Mouse (Mus musculus) liver, embryonic 13.5 days (tissue): ENCODE results near the gene Gm44973. TPM values are rescaled to one million over a fixed set of nuclear protein-coding genes. Genes with fewer than 3 reads are reported as not detected.

Experiments
- ATAC-seq: fragments of 200-750 bp; cut with Nextera tagmentation; 2 replicates; pipeline ENCODE4 v1.8.0; 2017; ENCODE audit warnings: low read depth, mild to moderate bottlenecking, moderate number of reproducible peaks, moderate library complexity
- DNase-seq: peaks from one replicate; pipeline ENCODE4 v3.0.0; 2022
- H3K27ac ChIP-seq: fragments of 300-500 bp; sonication (generic); 2 replicates; pipeline ENCODE4 v1.5.1; 2015; ENCODE audit warnings: moderate library complexity, mild to moderate bottlenecking, inconsistent platforms
- H3K27me3 ChIP-seq: fragments of 300-500 bp; sonication (generic); 2 replicates; pipeline ENCODE4 v1.6.1; 2015; ENCODE audit warnings: mild to moderate bottlenecking, inconsistent platforms
- H3K36me3 ChIP-seq: fragments of 300-500 bp; sonication (generic); 2 replicates; pipeline ENCODE4 v1.6.1; 2015; ENCODE audit warnings: mild to moderate bottlenecking, inconsistent platforms
- H3K4me1 ChIP-seq: fragments of 300-500 bp; sonication (generic); replicated peaks from 2 replicates; pipeline ENCODE4 v1.6.1; 2015; ENCODE audit warnings: inconsistent platforms
- H3K4me2 ChIP-seq: fragments of 300-500 bp; sonication (generic); 2 replicates; pipeline ENCODE4 v1.6.1; 2015; ENCODE audit warnings: inconsistent platforms, mild to moderate bottlenecking, moderate library complexity
- H3K4me3 ChIP-seq: fragments of 300-500 bp; sonication (generic); replicated peaks from 2 replicates; pipeline ENCODE4 v1.5.1; 2015; ENCODE audit warnings: mild to moderate bottlenecking, inconsistent platforms
- H3K9ac ChIP-seq: fragments of 300-500 bp; sonication (generic); 2 replicates; pipeline ENCODE4 v1.6.1; 2015; ENCODE audit warnings: mild to moderate bottlenecking, inconsistent platforms
- H3K9me3 ChIP-seq: fragments of 300-500 bp; sonication (generic); replicated peaks from 2 replicates; pipeline ENCODE4 v1.6.1; 2016; ENCODE audit warnings: inconsistent platforms
- WGBS: fragments of 180-500 bp; shearing (Covaris S2); methylation state at CpG from one replicate; pipeline ENCODE4 v1.1.7; 2015; ENCODE audit not compliant: insufficient replicate concordance; 5-methylcytosine and 5-hydroxymethylcytosine counted together
- polyA plus RNA-seq: library from polyadenylated mRNA; unstranded; fragments of >200 nt; fragmentation: Nextera tagmentation; extraction: Ambion mirVana; gene quantifications from 2 replicates; pipeline ENCODE4 v1.2.1, GENCODE M21; 2015

The Gm44973 gene
- polyA plus RNA-seq, 1 experiment from 2014 or later = 1.1 TPM

GRCm38 (mm10) chr7:5036136-5036535, 20.8 kb downstream of the Gm44973 start:
- ATAC-seq (no peak), DNase-seq (no peak)
- Histone ChIP-seq H3K9me3 (peaks cover 11% of the 10 kb centered on the region), H3K36me3 (peaks cover 43% of the 10 kb centered on the region), H3K4me2 (no peak overlapping the region), H3K9ac (no peak overlapping the region), H3K4me1 (peaks cover 27% of the 10 kb centered on the region), H3K27ac (no peak overlapping the region), H3K27me3 (no peaks in the 10 kb centered on the region), H3K4me3 (no peak overlapping the region)
- WGBS = 87% methylated on average over 9 of the region's 9 CpGs

DNA sequence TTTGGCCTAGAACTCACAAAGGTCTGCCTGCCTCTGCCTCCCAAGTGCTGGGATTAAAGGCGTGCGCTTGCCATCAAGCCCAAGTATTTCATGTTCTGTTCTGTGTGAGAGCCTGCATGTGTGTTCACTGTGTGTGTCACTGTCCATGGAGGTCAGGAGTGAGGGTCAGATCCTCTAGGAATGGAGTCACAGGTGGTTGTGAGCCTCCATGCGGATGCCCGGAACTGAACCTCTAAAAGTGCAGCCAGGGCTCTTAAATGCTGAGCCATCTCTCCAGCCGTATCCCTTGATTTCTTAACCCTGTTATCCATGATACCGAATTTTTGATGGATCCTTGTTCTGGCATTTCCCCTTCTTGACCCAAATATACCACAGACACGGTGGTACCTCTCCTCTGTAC, 21.7 kb downstream of the Gm44973 start:
- Histone ChIP-seq H3K4me1 (peaks cover 27% of the 10 kb centered on the region), H3K4me3 (no peak overlapping the region), H3K9ac (no peak overlapping the region; the same call in 1 of the 2 replicates), H3K4me2 (no peak overlapping the region), H3K9me3 (peaks cover 3% of the 10 kb centered on the region; the same call in 1 of the 2 replicates), H3K27ac (no peak overlapping the region), H3K36me3 (peaks cover 34% of the 10 kb centered on the region), H3K27me3 (no peaks in the 10 kb centered on the region)
- ATAC-seq = no peak
- no peak for DNase-seq
- WGBS = 83% methylated on average over 7 of the region's 7 CpGs

DNA sequence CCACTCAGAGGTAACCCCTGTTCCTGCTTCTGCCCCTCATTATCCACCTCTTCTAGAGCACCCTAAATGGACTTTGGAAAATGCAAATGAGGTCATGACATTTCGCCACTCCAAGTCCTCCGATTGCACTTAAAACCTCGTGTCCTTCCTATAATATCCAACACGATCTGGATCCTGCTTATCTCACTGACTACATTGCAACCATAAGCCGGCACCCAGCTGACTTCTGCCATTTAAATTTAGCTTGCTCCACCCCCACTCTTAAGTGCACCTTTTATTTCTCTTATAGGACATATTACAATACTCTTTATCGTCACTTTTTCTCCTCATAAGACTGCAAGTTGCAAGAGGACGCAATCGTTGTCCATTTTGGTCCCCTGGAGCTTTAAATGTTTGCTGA, 22.2 kb downstream of the Gm44973 start:
- H3K9me3 ChIP-seq = no peaks in the 10 kb centered on the region
- peak overlapping the region; percentile 88 for H3K27ac ChIP-seq
- H3K36me3 ChIP-seq = peaks cover 30% of the 10 kb centered on the region
- H3K4me2 ChIP-seq = peak overlapping the region; percentile 75
- peak overlapping the region; percentile 76 for H3K9ac ChIP-seq
- H3K27me3 ChIP-seq = no peaks in the 10 kb centered on the region
- H3K4me1 ChIP-seq = peaks cover 27% of the 10 kb centered on the region
- DNase-seq (no peak), ATAC-seq (no peak)
- peak overlapping the region; percentile 74 for H3K4me3 ChIP-seq
- 70% methylated on average over 8 of the region's 8 CpGs for WGBS

DNA sequence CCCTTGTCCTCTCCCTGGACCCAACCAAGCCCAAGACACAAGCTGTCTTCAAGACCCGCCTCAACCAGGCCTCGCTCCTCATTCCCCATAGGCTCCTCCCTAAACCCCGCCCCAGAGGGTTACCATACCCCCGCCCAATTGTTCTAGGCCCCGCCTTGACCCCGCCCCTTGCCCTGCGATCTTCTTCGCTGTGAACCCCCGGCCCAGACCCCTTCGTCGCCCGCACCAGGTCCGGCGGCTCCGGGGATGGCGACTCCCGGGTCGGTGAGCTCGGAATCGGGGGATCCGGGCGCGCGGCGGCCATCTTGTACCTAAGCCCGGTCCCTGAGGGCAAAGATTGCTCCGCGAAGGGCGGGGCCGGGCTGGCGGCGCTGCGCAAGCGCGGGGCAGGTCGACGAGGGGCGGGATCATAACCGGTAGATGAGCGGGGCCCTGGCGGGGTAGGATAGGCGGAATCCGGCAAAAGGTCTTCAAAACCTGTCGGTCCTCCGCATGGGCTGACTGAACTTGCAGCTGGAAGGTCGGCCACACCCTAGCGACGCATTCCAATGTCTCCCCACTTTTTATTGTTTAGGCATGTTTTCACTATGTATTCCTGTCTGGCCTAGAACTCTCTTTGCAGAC, 22.9 kb downstream of the Gm44973 start, which contains the start of gene Zfp784:
Gene Zfp784, minus strand, starts transcription at position 338 of the 624 bp plus-strand sequence.
- Histone ChIP-seq H3K4me2 (peak within 1 kb of the TSS; percentile 75), H3K27ac (peak within 1 kb of the TSS; percentile 88), H3K9ac (peak within 1 kb of the TSS; percentile 76), H3K4me1 (peaks cover 27% of the 10 kb centered on the region), H3K4me3 (peak within 1 kb of the TSS; percentile 74), H3K27me3 (no peaks in the 10 kb centered on the region), H3K9me3 (no peaks in the 10 kb centered on the region), H3K36me3 (peaks cover 22% of the 10 kb centered on the region)
- peak; percentile 98 for ATAC-seq
- under 1% methylated on average over 48 of the region's 48 CpGs for WGBS
- peak; percentile 92 for DNase-seq

- peak overlapping the region; percentile 75 for H3K4me2 ChIP-seq
- H3K27ac ChIP-seq = peak overlapping the region; percentile 88
- H3K4me3 ChIP-seq = peak overlapping the region; percentile 74
- H3K36me3 ChIP-seq = peaks cover 15% of the 10 kb centered on the region; the same call in 1 of the 2 replicates
- no peaks in the 10 kb centered on the region for H3K9me3 ChIP-seq
- no peaks in the 10 kb centered on the region for H3K27me3 ChIP-seq
- peaks cover 27% of the 10 kb centered on the region for H3K4me1 ChIP-seq
- no peak for ATAC-seq
- peak overlapping the region; percentile 76 for H3K9ac ChIP-seq
- WGBS = 31% methylated on average over 5 of the region's 5 CpGs
- DNase-seq = no peak
Measured at GRCm38 (mm10) chr7:5038940-5039339, 23.6 kb downstream of the Gm44973 start.

DNA sequence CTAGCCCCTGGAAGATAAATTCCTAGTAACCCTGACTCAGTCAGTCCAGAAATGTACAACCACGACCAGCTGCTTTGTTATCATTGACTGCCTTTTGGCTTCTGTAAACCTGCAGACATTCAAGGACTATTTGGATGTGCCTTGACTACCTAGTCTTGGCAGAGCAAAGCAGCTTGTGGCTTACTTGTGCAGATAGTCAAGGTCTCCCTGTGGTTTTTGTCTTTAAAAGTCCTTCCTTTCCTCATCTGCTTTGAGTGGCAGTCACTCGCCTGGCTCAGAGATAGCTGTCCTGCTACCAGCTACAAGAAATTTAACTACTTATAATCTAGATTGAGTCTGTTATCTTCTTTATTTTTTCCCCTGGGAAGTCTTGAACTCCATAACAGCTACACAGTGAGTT, 29.7 kb downstream of the Gm44973 start:
- Histone ChIP-seq H3K9me3 (no peaks in the 10 kb centered on the region), H3K36me3 (no peaks in the 10 kb centered on the region), H3K27ac (no peak overlapping the region), H3K4me3 (no peak overlapping the region), H3K9ac (no peak overlapping the region), H3K4me2 (no peak overlapping the region), H3K4me1 (peaks cover under 1% of the 10 kb centered on the region; the same call in 1 of the 2 replicates), H3K27me3 (peaks cover 15% of the 10 kb centered on the region)
- WGBS = 24% methylated on average over 2 of the region's 2 CpGs
- DNase-seq (no peak), ATAC-seq (no peak)

- Histone ChIP-seq H3K4me3 (no peak overlapping the region), H3K36me3 (no peaks in the 10 kb centered on the region), H3K27ac (no peak overlapping the region), H3K4me1 (0 out of 2 replicates have a peak, but pooled peaks cover 4% of the 10 kb centered on the region), H3K9ac (no peak overlapping the region), H3K9me3 (no peaks in the 10 kb centered on the region), H3K27me3 (peaks cover 27% of the 10 kb centered on the region), H3K4me2 (no peak overlapping the region)
- DNase-seq (no peak), ATAC-seq (no peak)
- 65% methylated on average over 2 of the region's 2 CpGs for WGBS
Measured at GRCm38 (mm10) chr7:5046112-5046511, 30.8 kb downstream of the Gm44973 start.

DNA sequence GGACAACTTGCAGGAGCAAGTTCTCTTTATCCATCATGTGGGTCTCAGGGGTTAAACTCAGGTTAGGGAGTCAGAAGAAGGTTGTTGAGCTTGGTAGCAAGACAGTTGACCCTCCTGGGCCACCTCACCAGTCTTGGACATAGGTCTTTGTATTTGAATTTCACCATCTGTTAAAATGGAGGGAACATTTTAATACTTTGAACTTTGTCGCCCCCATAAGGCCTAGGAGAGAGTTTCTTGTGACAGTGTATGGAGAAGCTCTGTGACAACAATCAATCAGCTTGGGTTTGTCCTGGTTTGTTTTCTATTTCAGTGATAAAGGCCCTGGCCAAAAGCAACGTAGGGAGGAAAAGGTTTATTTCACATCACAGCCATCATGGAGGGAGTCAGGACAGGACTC, 32.0 kb downstream of the Gm44973 start:
- Histone ChIP-seq H3K27me3 (peaks cover 39% of the 10 kb centered on the region), H3K9ac (no peak overlapping the region), H3K36me3 (no peaks in the 10 kb centered on the region), H3K4me1 (peaks cover 10% of the 10 kb centered on the region), H3K27ac (no peak overlapping the region), H3K4me2 (no peak overlapping the region), H3K4me3 (no peak overlapping the region), H3K9me3 (no peaks in the 10 kb centered on the region)
- ATAC-seq (no peak), DNase-seq (no peak)
- WGBS = 13% methylated on average over 2 of the region's 2 CpGs

- Histone ChIP-seq H3K4me2 (peak within 1 kb of the TSS; percentile 71), H3K27me3 (peaks cover 81% of the 10 kb centered on the region), H3K9me3 (no peaks in the 10 kb centered on the region), H3K9ac (peak within 1 kb of the TSS; percentile 73), H3K4me1 (peaks cover 28% of the 10 kb centered on the region), H3K4me3 (peak within 1 kb of the TSS; percentile 63), H3K36me3 (no peaks in the 10 kb centered on the region), H3K27ac (no peak within 1 kb of the TSS)
- ATAC-seq (peak; percentile 53), DNase-seq (no peak)
- WGBS = 1% methylated on average over 65 of the region's 65 CpGs
Measured at GRCm38 (mm10) chr7:5051193-5052192, 36.2 kb downstream of the Gm44973 start, which contains the start of gene Zfp580. Zfp580 (plus strand) TSS chr7:5051538.

DNA sequence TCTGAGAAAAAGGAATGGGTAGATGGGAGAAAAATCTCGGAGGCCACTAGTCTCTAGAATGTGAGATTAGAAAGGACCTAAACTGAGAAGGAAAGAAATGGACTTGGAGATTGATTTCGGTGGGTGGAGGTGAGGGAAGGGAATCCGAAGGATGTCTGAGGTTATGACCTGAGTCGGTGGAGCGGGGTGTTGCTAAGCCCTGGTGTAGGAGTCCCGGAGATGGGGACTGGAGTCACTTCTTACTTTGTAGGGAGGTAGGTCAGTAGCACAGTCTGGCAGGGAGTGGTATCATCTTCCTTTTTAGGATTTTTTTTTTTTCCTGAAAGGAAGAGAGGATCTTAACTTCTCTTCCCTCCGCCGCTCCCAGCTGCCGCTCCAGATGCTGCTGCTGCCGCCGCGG, 37.1 kb downstream of the Gm44973 start:
- H3K27me3 ChIP-seq = peaks cover 90% of the 10 kb centered on the region
- H3K4me2 ChIP-seq = peak overlapping the region; percentile 71
- no peaks in the 10 kb centered on the region for H3K9me3 ChIP-seq
- no peak overlapping the region for H3K27ac ChIP-seq
- peaks cover 32% of the 10 kb centered on the region for H3K4me1 ChIP-seq
- H3K36me3 ChIP-seq = no peaks in the 10 kb centered on the region
- DNase-seq (no peak), ATAC-seq (no peak)
- WGBS = 3% methylated on average over 12 of the region's 12 CpGs
- H3K9ac ChIP-seq = 0 out of 2 replicates have a peak overlapping the region, but pooled peaks have one; percentile 0
- H3K4me3 ChIP-seq = peak overlapping the region; percentile 63

DNA sequence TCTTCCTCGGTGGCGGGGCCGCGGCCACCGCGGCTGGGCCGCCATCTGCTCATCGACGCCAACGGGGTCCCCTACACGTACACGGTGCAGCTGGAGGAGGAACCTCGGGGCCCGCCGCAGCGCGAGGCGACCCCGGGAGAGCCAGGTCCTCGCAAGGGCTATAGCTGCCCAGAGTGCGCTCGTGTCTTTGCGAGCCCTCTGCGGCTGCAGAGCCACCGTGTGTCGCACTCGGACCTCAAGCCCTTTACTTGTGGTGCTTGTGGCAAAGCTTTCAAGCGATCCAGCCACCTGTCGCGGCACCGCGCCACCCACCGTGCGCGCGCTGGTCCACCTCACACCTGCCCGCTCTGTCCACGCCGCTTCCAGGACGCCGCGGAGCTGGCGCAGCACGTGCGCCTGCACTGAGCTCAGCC, 37.6 kb downstream of the Gm44973 start:
- Histone ChIP-seq H3K4me1 (peaks cover 32% of the 10 kb centered on the region), H3K36me3 (no peaks in the 10 kb centered on the region), H3K9me3 (no peaks in the 10 kb centered on the region), H3K9ac (peak overlapping the region; percentile 0; the same call in 1 of the 2 replicates), H3K27me3 (peaks cover 95% of the 10 kb centered on the region), H3K27ac (no peak overlapping the region), H3K4me3 (peak overlapping the region; percentile 63), H3K4me2 (peak overlapping the region; percentile 71)
- DNase-seq (no peak), ATAC-seq (0 out of 2 replicates have a peak, but pooled peaks have one; percentile 11)
- 7% methylated on average over 45 of the region's 45 CpGs for WGBS
